Mouse (Mus musculus) regulatory T cell (primary cell): ENCODE results near the gene Cdca7l.
"Not testable (repeated sequence)": the region's sequence is repeated elsewhere in the genome, so short reads cannot be mapped to it uniquely, and the experiment has no call there.

Source experiments
- in situ Hi-C: fragments of 300-600 bp; cut with MboI, MseI; formaldehyde crosslinking; loops from one replicate; pipeline ENCODE4 v1.15.1; 2025; ENCODE audit warnings: high pct_unique_total_duplicates

Gene Cdca7l

GRCm38 (mm10) chr12:117857023-117857422, 52.9 kb downstream of the Cdca7l start:
- in situ Hi-C loops: no loop called here

GRCm38 (mm10) chr12:117857884-117858283, 53.8 kb downstream of the Cdca7l start:
- in situ Hi-C loops: no loop called here

- in situ Hi-C loops: no loop called here
Measured at GRCm38 (mm10) chr12:117860840-117861239, 56.8 kb downstream of the Cdca7l start.

GRCm38 (mm10) chr12:117861249-117861648, 57.2 kb downstream of the Cdca7l start:
- in situ Hi-C loops: no loop called here

- in situ Hi-C loops: no loop called here
Measured at GRCm38 (mm10) chr12:117862655-117863054, 58.6 kb downstream of the Cdca7l start.

- in situ Hi-C loops: no loop called here
Measured at GRCm38 (mm10) chr12:117867708-117868564, 63.8 kb downstream of the Cdca7l start.

- in situ Hi-C loops: no loop called here
Measured at GRCm38 (mm10) chr12:117872265-117872664, 68.2 kb downstream of the Cdca7l start.

- in situ Hi-C loops: no loop called here
Measured at GRCm38 (mm10) chr12:117878341-117878740, 74.3 kb downstream of the Cdca7l start.

GRCm38 (mm10) chr12:117884627-117885026, 80.5 kb downstream of the Cdca7l start:
- in situ Hi-C loops: no loop called here

GRCm38 (mm10) chr12:117887422-117887821, 83.3 kb downstream of the Cdca7l start:
- in situ Hi-C loops: no loop called here

- in situ Hi-C loops: not testable (repeated sequence)
Measured at GRCm38 (mm10) chr12:117900798-117901197, 96.7 kb downstream of the Cdca7l start.

GRCm38 (mm10) chr12:117901352-117901751, 97.3 kb downstream of the Cdca7l start:
- in situ Hi-C loops: not testable (repeated sequence)

GRCm38 (mm10) chr12:117903671-117904070, 99.6 kb downstream of the Cdca7l start:
- in situ Hi-C loops: no loop called here

- in situ Hi-C loops: not testable (repeated sequence)
Measured at GRCm38 (mm10) chr12:117905232-117905840, 101.2 kb downstream of the Cdca7l start.

- in situ Hi-C loops: no loop called here
Measured at GRCm38 (mm10) chr12:117911396-117911795, 107.3 kb downstream of the Cdca7l start.

- in situ Hi-C loops: no loop called here
Measured at GRCm38 (mm10) chr12:117914613-117915245, 110.6 kb downstream of the Cdca7l start.

GRCm38 (mm10) chr12:117915826-117916588, 111.9 kb downstream of the Cdca7l start:
- in situ Hi-C loops: no loop called here
